Mouse (Mus musculus) liver, embryonic 14.5 days (tissue): ENCODE data around the gene Btbd9.

Experiments
- CTCF ChIP-seq: IDR thresholded peaks from 2 replicates; pipeline ENCODE4 v1.5.1; 2016; ENCODE audit warnings: antibody characterized with exemption, low read depth, control low read depth
- EP300 ChIP-seq: IDR thresholded peaks from 2 replicates; pipeline ENCODE4 v1.6.1; 2016; ENCODE audit warnings: antibody characterized with exemption, low read depth

- TF ChIP-seq CTCF (no peak), EP300 (no peak)
Observed at GRCm38 (mm10) chr17:30423256-30423852, 152.9 kb downstream of the Btbd9 start.
